Mouse (Mus musculus): Measurements from ENCODE around the gene Pak2.

The Pak2 gene

DNA sequence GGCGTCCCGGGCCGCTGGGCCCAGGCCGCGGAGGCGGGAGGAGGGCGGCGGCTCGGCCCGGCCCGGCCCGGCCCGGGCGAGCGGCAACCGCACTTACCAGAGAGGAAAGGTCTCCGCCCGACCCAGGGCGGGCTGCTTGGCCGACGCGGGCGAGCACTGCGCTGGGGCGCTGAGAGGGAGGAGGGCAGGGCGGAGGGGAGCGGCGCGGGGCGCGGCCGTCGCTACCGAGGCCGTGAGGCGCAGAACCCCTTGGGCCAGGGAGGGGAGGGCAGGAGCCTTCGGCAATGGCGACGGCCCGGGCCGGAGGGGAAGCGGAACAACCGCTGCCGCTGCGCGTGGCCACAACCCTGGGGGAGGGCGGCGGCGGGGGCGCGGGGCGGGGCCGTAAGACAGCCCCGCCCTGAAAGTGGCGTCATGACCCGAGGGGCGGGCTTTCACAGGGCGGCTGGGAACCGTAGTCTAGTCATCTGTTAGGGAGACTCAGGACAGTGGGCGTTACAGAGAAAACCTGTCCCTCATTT is at the start of gene Pak2:
Gene Pak2 (minus strand): TSS at position 352 of the 521 bp plus-strand sequence.
- DNase-seq (ENCODE audit: extremely low spot score, low read depth, low spot score): no peak

DNA sequence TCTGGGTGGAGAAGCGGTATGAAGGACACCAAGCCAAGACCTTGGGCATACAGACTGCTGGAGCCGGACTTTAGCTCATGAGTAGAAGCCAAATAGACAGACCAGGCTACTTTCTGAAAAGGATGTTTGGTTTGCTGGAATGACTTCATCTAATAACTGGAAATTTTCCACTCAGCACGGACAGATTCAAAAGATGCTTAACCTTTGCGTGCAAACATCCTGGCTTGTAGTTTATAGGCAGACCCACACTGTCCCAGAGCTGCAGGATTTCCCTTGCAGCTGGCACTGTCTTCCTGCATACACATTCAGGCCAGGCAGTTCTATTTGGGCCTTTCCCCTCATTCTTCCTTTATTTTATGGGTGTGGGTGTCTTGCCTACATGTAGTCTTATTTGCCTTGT is 47.9 kb upstream of the Pak2 start:
- DNase-seq (ENCODE audit: extremely low spot score, low read depth, low spot score): no peak

- DNase-seq (ENCODE audit: extremely low spot score, low read depth, low spot score): no peak
Observed at GRCm38 (mm10) chr16:32125364-32125763, 46.2 kb upstream of the Pak2 start.

- DNase-seq (ENCODE audit: extremely low spot score, low read depth, low spot score): no peak
Observed at GRCm38 (mm10) chr16:32124444-32125335, 45.5 kb upstream of the Pak2 start.

GRCm38 (mm10) chr16:32124020-32124419 is 44.9 kb upstream of the Pak2 start:
- no peak for DNase-seq (ENCODE audit: extremely low spot score, low read depth, low spot score)

GRCm38 (mm10) chr16:32120454-32120853 is 41.3 kb upstream of the Pak2 start:
- DNase-seq (ENCODE audit: extremely low spot score, low read depth, low spot score): no peak

DNA sequence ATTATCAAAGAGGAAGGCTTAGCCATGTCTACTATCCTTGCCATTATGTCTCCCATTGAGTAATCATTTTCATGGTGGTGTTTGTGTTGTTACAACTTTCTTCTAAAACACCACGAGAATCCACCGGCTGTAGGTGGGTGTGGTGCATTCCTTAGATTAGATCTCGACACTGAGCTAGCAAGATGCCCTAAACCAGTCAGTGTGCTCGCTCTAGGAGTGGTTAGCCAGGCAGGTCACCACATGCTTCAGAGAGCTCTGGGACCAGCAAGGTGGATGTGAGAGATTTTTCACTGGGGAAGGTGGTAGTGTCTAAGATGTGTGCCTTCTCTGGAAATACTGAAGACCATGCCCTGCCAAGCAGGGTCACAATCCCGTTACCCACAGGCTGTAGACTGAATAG is 37.0 kb upstream of the Pak2 start:
- no peak for DNase-seq (ENCODE audit: extremely low spot score, low read depth, low spot score)

DNA sequence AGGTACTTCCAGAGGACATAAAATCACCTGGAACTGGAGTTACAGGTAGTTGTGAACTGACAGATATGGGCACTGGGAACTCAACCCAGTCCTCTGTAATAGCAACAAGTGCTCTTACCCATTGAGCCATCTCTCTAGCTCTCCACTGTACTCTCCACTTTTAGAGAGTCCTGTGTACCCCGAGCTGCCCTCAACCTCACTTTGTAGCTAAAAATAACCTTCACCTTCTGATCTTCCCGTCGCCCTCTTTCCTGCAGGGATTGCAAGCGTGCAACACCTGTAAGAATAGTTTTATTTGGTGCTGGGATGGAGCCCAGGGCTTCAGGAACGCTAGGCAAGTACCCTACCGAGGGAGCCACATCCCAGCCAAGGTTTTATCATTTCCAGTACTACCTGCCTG is 36.6 kb upstream of the Pak2 start:
- DNase-seq (ENCODE audit: extremely low spot score, low read depth, low spot score): no peak

DNA sequence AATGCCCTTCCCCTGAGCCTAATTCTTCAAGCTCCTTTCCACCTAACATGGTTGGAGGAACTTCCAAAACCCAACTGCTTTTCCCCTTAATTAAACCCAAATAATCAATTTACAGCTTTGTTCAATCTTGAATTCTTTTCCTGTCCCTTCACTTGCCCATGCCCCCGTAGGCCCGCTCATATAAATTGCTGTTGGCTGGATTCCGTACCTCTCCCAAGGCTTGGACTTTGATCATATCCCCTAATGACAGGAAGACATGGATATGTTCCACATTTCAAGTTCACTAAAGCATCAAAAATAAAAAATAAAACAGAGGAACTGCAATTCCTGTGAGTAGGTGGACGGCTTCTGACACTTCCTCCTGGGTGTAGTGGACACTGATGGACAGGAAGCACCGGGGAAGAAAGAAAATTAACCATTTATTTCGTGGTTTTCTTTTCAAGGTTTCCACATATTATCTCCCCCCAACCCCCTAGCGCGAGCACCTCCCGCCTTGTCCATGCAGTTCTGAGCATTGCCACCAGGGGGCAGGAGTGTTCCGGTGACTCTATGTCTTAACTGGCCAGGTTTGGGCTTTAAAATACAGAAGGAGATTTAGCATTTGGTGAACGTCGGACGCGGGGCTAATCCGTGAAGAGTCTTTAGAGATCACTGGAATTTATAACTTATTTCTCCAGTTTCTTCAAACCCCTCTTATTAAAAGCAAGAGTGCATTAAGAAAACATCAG is 36.0 kb upstream of the Pak2 start:
- peak; percentile 46 for DNase-seq (ENCODE audit: extremely low spot score, low read depth, low spot score)

DNA sequence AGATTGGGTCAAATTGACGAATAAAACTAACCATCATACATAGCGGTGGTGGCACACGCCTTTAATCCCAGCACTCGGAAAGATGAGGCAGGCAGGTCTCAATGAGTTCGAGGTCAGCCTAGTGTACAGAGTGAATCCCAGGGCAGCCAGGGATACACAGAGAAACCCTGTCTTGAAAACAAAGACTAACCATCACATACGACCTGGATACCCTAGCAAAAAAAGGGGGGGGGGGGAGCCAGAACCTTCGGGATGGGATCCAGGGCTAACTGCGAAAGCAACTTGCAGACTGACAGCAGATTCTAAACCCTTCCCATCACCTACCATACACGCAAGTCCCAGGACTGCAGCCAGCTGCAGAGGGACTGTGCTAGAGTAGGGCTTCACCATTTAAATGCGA is 35.3 kb upstream of the Pak2 start:
- DNase-seq (ENCODE audit: extremely low spot score, low read depth, low spot score): no peak

DNA sequence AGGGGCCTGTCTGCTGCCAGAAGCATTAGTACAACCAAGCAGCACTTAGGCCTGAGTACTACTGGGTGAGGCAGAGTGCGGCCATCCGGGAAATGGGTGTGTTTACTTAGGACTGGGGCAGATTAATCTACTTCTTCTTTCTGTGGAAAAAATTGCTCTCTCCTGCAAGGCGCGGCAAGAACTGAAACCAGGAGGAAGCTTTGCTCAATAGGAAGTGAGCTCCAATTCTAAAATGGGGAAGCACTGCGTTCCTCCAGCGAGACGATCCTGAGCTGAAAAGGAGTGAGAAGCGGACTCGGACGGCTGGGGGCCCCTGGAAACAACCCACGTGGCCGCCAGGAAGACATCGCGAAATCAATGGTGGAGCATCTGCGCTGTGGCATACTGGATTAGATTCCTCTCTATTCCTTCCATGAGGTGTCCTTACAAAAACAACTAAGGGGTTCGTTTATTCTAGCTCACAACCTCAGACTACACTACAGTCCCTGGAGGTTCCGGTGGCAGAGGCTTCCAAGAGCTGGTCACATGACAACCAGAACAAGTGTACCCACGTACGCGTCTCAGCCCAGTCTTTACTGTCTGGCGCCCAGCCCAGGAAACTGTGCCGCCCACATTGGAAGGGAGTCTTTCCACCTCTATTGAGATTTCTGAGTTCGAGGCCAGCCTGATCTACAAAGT is 34.5 kb upstream of the Pak2 start:
- DNase-seq (ENCODE audit: extremely low spot score, low read depth, low spot score): no peak

DNA sequence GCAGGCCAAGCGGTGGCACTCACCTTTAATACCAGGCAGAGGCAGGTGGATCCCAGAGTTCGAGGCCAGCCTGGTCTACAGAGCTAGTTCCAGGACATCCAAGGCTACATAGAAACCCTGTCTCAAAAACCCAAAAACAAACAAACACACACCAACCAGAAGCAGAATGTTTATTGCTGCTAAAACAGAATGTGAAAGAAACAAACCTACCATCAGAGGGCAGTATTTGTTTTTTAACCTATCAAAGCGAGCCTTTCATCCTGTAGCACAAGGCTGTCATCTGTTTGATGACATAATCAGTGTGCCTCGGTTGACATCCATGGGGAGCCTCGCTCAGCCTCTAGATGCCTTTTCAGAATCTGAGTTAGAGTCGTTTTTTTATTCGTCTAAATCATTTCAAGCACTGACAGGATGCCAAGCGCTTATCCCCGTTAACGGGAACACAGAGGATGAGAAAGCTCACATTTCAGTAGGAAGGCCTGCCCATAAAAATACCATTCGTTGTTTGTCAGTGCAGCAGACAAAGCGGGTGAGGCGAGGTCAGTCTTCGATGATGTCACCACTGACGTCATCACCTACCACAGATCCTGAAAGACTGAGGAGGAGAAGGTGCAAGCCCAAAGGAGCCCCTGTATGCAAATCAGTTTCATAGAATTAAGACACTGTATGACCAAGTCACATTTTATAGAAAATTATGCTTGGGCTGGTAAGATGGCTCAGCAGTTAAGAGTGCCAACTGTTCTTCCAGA is 32.0 kb upstream of the Pak2 start:
- DNase-seq (ENCODE audit: extremely low spot score, low read depth, low spot score): no peak

DNA sequence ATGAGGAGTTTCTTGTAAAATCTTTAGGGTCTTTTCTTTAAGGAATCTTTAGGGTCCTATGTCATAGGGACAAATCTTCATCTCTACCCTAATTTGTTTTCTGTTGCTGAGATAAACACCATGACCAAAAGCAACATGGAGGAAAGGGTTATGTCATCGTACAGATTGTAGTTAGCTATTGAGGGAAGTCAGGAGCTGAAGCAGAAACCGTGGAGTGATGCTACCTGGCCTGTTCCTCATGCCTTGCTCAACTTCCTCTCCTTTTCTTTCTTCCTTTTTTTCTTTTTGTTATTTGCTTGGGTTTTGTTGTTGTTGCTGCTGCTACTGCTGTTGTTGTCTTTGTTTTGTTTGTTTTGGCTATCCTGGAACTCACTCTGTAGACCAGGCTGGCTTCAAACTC is 29.4 kb upstream of the Pak2 start:
- DNase-seq (ENCODE audit: extremely low spot score, low read depth, low spot score): no peak

DNA sequence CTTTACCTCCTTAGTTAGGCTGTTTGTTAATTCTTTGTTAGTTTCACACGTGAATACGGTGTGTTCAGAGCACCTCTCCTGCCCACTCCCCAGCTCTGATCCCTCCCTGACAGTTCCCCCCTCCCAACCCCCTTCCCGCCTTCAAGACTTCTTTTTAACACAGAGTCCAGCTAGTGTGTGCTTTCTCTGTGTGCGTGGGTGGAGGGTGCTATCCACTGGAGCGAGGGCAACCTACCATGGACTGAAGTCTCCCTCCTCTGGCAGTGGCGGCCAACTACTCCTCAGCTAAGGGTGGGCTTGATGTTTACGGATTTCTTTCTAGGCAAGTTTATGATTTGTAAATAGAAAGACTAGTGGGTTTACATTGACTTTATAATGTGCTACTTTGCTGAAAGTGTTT is 29.0 kb upstream of the Pak2 start:
- DNase-seq (ENCODE audit: extremely low spot score, low read depth, low spot score): no peak

DNA sequence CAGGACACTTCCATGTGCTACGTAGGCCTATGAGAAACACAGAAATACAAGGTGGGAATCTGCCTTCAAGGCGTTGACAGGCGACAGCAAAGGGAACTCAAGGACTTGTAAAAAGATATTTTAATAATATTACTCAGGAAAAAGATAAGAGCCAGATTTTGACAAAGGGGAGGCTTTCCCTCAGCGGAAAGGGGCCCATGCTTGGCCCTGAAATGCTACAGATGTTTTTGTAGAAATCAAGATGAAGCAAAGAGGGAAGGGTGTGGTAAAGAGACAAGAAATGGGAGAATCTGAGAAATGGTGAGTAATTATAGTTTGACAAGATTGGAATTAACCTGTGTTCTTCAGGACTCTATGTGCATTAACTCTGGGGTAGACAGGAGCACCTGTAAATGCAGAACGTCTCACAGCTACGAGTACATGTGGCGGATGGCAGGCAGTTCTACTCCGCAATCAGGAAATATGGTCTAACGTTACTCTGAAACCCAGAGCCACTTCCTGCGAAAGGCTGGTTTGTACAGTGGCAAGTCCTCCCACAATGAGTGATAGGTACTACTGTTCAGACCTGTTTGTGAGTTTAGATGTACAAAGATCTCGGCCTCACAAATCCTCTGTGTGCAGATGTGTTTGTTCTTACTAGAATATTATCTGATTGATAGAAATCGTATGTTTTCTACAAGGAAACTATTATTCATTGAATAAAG is 28.4 kb upstream of the Pak2 start:
- DNase-seq (ENCODE audit: extremely low spot score, low read depth, low spot score): no peak

GRCm38 (mm10) chr16:32105698-32106097 is 26.6 kb upstream of the Pak2 start:
- DNase-seq (ENCODE audit: extremely low spot score, low read depth, low spot score): no peak

GRCm38 (mm10) chr16:32102295-32102694 is 23.2 kb upstream of the Pak2 start:
- DNase-seq (ENCODE audit: extremely low spot score, low read depth, low spot score): no peak

GRCm38 (mm10) chr16:32099638-32100150 is 20.6 kb upstream of the Pak2 start, which contains the start of the genes Pigx and Cep19:
Pigx (minus strand) TSS chr16:32099740.
Cep19 (plus strand) TSS chr16:32099800.
- peak; percentile 83 for DNase-seq (ENCODE audit: extremely low spot score, low read depth, low spot score)

GRCm38 (mm10) chr16:32098897-32099637 is 19.9 kb upstream of the Pak2 start:
- DNase-seq (ENCODE audit: extremely low spot score, low read depth, low spot score): no peak
